Mouse (Mus musculus) brain, adult 2 months (tissue): Measurements from ENCODE around the gene Sel1l2.
"Not testable (repeated sequence)": the region's sequence is repeated elsewhere in the genome, so short reads cannot be mapped to it uniquely, and the experiment has no call there.

Source experiments
- DNase-seq: peaks from one replicate; pipeline ENCODE4 v3.0.0; 2011; ENCODE audit warnings: low read depth, low spot score

Gene Sel1l2

DNA sequence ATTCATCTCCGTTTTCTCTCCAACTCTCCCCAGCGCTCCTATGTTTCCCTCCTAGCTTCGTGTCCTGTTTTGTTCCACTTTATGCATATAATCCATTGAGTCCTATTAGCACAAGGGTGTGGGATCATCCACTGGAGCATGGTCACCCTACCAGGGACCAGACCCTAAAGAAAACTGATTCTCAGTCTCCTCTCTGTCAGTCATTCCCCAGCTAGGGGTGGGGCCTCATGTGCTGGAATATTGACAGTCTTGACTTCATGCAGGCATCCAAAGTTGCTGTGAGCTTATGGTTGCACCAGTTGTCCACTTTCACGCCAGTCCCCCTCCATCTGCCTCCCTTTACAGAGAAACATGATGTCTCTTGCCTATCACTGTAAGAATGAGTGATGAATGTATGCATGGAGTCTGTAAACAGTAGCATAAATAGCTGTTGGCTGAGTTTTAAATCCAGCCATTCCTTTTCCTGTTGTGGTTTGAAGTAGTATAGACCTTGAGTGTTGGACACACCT lies 174.9 kb downstream of the Sel1l2 start:
- DNase-seq: no peak

DNA sequence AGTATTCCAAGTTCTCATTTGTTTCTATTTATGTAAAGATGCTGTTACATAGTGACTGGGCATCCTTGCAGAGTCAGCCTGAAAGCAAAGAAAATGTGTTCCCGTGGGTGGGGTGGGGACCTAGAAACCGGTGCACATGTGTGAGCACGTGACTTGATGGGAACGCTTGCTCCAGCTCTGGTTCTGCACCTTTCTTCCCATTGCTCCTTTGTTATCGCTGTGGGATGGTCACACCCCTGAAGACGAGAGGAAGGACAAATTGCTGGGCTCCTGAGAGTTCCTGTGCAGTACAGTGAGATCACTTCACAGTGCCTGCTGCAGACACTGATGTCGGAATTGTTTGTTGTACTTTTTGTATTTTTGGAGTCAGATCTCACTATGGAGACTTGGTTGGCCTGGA lies 185.8 kb downstream of the Sel1l2 start:
- DNase-seq: no peak

DNA sequence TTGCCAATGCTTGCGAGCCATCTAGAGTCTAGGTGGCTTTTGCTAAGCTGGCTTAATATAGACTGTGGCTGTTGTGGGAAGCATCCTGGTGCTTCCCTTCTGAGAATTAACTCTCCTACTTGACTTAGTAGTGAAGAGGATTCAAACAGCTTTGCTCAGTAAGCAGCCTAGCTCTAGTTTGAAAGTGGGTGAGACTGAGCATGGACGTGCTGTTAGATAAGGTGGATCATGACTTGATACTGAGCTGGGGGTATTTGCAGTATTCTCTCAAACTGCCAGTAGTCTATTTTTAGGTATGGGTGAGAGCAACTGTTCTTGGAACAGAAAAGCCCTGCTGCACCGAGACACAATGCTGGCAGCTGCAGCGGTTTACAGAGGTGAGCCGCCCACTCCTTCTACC lies 186.9 kb downstream of the Sel1l2 start:
- peak; percentile 75 for DNase-seq

DNA sequence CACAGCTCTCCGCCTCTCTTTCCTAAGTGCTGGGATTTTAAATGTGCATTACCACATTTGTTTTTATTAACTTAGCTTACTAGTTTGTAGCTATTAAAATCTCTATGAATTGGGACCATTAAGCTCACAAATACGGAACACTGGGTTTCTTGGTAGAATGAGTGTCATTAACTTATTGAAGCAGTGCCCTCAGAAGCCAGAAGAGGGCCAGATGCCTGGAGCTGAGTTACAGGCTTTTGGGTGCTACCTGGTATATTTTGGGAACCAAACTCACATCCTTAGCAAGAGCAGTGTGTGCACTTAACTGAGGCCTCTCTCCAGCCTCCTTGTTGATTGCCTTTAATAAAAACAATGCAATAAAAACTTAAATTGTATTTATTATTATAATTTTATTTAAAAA lies 188.8 kb downstream of the Sel1l2 start:
- DNase-seq: peak; percentile 56

DNA sequence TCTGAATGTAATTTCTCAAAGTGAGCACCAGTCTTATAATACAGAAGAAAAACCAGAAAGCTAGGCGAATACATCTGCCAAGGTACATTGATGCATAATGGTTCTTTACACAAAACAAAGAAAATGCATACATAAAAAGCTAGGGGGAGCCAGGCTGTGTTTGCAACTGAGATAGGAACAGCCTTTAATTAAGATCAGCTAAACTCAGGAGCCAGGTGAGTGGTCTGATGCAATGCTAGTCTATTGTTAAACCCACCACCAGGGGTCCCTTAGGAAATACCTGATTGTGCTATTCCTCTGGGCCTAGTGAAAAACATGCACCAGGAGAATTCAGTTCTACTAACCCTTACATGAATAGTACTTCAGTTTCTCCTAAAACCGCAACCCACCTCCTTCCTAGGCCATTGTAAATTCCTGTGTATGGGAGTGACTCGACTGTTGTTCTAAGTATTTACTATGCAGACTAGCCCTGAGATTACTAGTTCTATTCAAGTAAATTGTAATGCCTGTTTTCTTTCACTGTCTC lies 203.8 kb downstream of the Sel1l2 start:
- not testable (repeated sequence) for DNase-seq
